Mouse (Mus musculus): Measurements from ENCODE around the gene Ros1.
A peak's percentile ranks its signal among the peaks of the same experiment; 100 is the strongest.

The Ros1 gene

DNA sequence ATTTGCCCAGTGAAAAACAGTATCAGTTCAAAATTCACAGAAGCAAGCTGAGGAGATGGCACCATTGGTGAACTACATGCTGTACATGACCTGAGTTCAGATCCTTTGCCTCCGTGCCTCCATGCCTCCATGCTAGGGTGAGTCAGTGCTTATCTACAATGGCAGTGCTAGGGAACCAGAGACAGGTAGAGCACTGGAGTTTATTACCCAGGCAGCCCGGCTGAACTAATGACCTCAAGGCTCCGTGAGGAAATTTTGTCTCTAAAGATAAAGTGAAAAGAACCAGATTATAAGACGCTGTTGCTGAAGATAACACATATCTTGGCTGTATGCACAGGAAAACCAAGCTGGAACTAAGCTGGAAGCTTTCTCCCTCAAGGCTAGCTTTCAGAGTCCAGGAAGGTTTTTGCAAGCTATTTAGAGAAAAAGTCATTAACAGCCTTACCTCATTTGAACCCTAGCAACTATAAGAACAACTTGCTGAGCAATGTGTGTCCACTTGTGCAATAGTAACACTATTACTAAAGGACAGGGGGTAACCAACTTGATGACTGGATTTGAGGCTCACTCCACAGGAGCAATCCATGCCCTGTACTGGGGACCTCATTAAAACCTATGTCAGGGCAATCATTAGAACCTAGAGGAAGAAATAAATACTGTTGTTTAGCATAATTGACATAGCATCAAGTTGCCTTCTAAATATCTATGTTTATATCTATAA lies 61.5 kb downstream of the Ros1 start:
- no peak for DNase-seq

DNA sequence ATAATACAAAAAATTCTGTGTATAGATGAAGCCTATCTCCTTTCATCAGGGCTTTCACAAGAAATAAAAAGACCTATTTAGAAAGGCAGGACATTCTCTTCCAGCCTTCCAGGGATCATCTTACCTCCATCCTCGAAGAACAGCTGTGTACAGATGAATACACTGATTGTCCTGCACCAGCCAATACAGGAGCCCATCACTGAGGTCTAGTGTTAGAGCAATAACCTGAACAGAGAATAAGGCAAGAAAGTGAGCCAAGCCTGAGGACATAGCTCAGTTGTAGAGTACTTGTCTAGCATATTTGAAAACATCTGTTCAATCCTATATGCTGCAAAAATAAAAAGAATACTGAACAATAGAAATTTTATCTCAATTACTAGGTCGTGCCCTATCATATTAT lies 64.3 kb downstream of the Ros1 start:
- DNase-seq, result no peak

DNA sequence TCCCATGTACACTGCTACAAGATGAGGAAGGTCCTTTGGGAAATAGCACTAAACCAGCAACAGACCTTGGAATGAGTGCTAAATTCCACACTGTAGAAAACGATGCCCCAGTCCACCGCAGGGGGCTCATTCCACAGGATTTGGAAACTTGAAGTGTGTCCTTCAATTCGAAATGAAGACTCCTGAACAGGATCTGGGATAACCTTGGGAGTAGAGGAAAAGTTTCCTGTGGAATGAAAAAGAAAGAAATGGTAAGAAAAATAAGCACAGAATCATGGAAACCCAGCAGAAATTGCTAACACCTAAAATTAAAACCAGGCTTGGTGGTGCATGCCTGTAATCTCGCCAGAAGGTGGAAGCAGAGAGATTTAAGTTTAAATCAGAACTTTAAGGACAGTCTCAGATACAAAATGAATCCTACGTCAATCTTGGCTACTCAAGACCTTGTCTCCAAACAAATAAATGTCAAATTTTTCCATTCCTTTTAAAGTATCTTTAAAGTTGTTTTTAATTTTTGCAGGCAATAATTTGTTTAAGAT lies 66.1 kb downstream of the Ros1 start:
- no peak for DNase-seq

DNA sequence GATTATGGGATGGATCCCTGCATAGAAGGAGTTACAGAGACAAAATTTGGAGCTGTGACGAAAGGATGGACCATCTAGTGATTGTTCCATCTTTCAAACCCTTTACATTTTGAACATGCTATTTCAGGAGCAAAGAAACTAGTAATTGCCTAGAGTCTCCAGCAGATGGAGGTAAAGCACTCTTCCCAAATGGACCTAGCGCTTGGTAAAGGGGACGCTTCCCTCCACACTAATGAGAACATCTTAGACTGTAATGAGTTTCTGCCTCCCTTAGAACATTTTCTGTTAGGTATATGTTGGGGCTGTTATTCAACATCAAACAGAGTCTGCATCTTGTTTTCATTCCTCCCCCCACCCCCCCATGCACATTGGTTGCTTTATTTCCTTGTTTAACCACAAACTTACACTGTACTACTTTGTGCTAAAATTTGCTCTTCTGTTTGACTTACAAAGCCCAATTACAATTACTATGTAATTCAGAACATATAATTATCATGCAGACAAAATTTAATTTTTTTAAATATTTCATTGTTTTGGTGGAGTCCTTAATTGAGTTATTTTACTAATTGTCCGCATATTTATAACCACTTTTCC lies 88.8 kb downstream of the Ros1 start:
- DNase-seq, result peak in 1 of 2 experiments; percentile 14

DNA sequence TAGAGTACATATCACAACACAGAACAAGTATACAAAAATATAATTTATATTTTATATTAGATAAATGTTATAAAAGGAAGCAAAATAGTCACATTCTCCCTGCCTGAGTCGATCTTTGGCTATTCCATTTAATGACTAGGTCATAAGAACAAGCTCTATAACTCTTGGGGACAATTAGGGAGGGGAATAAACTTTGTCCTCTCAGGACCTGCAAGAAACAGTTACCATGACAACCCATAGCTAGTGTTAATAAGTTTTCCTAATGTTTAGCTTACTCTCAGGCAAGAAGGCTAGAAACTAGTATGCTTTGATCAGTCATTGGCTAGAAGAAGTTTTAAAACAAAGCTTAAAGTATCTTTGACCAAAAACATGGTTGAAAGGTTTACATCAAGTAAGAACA lies 93.8 kb downstream of the Ros1 start:
- DNase-seq, result no peak

DNA sequence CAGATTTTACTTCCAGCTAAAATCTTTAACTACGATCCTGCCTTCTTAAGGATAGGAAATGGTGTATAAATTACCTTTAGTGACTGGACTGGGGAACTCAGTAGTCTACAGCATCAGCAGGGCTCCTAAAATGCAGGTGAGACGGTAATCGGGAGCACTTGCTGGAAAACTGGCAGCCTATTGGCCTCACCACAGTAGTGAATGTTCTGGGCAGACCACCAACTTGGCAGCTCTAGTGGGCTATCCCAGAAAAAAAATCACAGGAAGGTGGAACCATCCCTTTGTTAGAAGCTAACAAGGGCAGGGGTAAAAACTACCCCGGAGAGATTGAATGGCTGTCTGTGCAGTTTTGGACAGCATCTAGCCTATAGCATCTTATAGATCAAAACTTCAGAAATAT lies 102.9 kb downstream of the Ros1 start:
- DNase-seq, result no peak

DNA sequence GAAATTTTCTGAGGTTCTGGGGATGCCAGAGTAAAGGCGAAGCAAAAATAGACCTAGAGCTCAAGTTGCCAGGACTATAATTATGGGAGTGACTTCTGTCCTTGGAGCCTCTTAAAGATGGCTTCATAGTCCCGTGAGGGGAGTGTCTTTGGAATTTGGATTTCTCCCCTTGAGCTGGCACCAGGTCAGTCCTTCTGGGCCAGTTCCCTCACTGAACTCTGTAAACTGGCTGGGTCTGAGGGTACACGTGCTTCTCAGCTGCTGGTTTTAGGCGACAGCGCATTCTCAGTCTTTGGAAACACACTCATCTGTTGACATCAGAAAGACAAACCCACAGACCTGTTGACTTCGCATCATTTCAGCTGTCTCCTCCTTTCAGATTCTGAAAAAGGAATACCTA lies 108.4 kb downstream of the Ros1 start:
- DNase-seq, result no peak

DNA sequence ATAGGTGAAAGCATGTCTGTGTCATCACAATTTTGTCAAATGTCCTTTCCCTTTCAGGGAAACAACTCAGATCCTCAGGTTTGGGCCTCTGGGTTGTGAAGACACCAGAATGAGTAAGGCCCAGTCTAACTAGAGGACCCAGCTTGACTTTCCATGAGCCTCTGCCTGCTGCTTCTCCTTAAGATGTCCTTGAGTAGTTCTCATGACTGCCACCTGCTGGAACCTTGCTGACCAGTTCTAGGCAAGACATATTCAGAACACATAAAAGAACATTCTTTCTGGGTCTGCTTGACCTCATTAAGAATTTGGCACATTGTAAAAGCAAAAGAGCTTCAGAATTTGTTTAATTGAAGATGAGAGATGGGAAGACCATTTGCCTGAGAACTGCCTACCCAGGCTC lies 122.6 kb downstream of the Ros1 start:
- DNase-seq, result peak; percentile 10 to 16

DNA sequence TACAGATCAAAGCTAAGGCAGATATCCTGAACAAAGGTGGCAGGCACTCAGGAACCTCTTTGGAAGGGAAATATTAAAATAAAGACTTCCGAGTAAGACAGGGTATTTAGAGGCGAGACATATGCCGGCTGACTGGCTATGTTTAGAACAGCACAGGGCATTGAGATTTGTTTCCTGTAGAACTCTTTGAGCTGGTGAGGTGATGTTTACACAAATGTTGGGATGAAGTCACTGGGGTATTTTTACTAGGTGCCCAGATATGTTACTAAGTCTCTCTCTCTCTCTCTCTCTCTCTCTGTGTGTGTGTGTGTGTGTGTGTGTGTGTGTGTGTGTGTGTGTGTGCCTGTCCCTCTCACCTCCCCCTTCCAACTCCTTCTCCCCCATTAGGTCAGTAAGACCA lies 146.8 kb downstream of the Ros1 start:
- no peak for DNase-seq

DNA sequence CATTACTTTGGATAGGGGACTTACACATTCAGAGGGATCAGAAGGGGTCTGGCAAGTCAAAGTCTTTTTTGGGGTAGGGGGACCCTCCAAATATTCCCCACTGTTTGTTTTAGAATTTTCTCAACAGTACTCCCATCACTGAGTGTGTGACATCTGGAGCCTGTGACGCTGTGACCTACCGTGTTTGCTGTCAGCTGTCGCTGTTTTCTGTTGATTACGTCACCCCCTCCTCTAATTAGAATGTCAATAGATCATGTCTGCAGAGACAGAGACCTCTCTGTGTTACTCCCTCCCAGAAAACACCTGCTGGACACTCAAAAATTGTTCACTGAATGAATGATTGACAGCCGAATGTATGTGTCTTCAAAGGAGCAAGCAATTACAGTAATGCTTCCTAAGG lies 152.0 kb downstream of the Ros1 start:
- DNase-seq, result no peak

DNA sequence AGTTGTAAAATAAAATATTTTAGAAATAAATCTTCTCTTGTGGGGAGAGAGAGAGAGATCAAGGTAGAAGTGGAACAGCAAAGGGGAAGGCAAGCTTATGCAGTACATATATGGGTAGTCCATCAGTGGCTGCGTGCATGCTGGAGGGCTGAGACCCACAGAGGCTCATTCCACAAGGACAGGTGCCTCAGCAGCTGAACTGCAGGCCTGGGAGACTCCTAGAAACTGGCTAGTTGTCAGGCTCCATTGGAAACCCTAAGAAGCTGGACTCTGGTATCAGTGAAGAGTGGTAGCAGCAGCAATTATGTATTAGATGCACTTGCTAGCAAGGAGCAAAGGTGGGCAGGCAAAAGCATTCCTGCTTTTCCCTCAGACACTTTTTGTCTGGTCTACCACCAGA lies 155.7 kb downstream of the Ros1 start:
- no peak for DNase-seq

DNA sequence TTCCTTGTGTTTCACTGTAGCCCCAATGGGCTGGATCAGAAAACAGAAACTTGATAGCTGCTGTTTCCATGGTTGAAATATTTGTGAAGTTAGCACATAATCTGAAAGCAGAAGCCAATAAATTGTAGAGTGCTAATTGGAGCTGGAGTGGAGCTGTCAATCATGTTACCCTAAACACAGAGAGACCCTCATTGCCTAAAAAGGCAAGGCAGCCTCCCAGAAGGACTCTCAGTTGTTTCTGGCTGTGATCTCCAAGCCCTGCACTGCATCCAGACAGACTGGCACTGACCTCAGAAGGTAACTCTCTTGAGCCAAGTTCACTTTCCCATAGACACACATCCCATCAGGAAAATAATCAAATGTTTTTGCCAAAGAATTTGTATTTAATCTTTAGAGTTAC lies 161.3 kb downstream of the Ros1 start:
- no peak for DNase-seq

DNA sequence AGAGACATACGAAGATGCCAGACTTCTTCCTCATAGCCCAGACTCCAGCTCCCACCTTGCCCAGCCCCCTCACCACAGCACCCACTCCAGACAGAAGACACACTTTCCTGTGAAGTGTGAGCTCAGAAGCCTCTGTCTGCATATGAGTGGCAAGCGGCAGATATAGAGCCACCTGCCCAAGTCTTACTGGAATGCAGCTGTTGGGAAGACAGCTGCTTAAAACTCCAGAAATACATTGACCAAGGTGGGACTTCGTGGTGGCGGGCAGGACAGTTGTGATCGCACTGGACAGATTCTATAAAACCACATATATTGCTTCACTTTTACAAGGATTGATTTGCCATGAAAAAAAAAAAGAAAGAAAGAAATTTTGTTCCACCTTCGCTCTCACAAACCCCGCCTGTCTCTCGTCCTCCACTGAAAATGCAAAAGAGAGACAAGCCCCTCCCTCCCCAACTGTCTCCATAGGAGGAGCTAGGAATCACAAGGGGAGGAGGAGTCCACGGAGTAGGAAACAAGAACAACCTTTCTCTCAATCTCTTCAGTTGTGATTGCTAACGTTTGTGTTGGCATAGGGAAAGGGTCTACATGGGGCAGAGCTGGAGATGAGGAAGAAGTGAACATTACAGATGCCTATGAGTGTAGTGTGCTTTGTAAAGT lies 165.5 kb downstream of the Ros1 start:
- DNase-seq, result no peak

DNA sequence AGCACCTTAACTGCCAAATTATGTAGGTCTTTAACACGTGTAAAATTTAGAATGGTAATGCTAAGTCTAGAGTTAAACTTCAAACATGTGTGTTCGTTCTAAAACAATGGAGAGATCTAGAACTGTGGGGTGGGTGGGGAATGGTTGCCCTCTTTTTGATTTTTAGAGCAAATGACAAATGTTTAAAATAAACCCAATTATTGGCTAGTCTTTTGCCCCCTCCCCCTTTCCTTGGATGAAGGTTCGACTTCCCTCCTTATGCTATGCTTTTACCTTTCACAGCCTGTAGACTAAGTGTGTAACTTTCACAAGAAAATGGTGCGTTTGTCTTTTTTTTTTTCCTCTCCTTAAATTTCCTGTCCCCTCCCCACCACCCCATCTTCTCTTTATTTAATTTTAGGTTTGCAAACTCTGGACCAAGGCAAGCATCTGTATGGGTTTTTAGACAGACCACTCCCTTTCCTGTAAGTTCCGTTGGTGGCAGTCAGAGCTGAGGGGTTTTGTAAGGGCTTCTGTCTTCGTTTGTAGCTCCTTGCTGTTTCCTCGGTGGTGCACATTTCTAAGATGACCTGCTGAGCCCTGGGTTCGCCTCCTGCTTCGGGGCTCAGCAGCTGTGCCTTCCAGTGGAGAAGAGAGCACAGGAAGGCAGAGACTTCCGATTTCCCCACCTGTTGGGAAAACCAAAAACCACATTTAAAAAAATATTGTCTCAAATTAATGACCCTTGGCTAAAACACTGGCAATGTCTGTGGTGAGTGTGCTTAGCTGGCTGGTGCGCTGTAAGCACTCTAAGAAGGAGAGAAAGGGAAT lies 166.3 kb downstream of the Ros1 start:
- DNase-seq, result no peak

DNA sequence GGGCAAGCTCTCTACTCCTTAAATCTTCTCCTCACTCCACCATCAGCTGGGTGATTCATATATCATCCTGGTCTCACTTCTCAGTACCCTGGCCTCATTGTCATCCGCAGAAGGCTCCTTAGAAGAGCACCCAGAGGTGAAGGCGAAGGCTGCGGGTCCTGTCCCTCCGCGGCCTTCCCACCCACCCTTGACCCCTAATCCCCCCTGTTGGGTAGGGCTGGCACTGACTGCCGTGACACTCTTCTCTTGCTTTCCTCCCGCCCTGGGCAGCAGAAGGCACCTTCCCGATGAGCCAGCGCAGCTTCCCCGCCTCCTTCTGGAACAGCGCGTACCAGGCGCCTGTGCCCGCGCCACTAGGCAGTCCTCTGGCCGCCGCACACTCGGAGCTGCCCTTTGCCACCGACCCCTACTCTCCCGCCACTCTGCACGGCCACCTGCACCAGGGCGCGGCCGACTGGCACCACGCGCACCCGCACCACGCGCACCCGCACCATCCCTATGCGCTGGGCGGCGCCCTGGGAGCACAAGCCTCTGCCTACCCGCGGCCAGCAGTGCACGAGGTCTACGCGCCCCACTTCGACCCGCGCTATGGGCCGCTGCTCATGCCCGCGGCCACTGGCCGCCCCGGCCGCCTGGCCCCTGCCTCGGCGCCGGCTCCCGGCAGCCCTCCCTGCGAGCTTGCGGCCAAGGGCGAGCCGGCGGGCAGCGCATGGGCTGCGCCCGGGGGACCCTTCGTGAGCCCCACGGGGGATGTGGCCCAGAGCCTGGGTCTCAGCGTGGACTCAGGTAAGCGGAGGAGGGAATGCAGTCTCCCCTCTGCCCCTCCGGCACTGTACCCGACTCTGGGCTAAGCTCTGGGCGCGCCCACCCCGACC lies 167.6 kb downstream of the Ros1 start:
- DNase-seq, result no peak

DNA sequence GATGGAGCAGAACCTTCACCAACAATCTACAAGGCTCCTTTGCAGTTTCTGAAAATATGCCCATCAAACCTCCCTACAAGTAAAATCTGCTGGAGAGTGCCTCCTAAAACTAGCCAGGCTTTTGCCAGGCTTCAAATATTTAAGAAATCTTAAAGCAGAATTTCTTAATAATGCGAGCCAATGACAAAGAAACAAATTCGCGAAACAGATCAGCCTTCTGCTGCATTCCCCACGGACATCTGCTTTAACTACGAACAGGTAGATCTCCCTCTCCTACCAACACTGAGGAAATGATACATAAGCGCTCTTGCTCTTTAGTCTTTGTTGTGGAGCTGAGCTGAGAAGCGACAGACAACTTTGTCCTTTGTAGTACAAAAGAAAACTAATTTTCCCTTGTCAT lies 169.2 kb downstream of the Ros1 start:
- no peak for DNase-seq

DNA sequence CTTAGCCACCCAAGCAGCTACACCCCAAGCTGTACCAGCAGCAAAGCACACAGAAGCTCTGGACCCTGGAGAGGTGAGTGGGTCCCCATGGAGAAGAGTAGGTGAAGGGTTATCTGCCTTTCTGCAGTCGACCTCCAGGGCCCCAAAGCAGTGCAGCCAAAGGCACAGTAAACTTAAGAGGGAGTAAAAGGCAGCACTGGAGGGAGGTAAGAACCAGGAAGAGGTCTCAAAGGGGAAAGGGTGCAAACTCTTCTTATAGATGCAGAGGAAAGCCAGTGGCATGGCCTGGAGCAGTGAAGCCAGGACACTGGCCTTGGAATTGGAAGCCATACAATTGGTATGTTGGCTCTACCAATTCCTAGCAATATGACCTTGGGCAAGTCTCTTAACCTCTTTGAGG lies 169.8 kb downstream of the Ros1 start:
- no peak for DNase-seq

DNA sequence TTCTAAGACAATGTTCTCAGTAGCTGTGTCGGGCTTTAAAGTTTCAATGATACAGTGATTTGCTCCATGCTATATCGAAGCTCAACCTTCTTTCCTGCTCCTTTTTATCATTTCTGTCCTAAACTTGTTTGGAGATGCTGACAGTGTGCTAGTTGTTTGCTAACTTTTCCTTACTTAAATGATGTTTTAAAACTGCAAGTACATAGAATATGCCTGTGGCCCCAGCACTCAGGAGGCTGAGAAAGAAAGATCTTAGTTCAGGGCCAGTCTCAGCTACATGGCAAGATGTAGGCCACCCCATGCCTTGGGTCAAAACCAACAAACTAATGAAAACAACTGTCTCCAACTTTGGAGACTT lies 171.0 kb downstream of the Ros1 start:
- DNase-seq, result no peak

DNA sequence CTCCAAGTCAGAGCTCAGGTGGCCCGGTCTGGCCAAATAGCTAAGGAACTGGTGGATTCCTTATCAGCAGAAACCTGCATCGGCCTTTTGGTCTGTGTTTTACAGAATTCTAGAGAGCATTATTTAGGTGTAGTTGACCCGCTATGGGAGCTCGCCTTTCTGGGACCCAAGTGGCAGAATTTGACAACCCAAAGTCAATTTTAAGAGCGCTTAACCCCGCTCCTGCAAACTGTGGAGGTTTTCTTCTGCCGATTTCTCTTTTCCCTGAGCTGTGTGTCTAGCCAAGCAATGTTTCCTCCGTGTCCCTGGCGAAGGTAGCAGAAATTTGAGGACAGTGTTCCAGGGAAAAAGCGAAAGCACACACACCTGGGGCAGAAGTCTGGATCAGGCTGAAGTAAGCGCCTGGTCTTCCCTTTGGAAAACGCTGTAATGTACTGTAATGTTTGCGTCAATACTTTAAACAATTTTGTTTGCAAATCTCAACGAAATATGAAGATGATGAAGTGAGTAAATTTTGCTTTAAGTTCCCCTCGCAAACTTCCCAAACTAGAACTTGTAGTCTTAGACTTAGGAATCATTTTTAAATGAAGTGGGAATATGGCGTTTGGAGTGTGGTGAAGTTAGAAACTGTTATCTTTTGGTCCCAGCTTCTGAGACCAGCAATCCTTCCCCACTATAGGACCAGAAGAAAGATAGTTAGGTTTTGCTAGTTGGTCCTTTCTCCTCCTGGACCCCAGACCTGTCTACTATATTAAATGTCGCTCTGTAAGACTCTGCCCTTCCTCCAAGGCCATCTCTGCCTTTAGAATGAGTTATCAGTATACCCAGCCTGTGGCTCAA lies 171.6 kb downstream of the Ros1 start:
- DNase-seq, result no peak

DNA sequence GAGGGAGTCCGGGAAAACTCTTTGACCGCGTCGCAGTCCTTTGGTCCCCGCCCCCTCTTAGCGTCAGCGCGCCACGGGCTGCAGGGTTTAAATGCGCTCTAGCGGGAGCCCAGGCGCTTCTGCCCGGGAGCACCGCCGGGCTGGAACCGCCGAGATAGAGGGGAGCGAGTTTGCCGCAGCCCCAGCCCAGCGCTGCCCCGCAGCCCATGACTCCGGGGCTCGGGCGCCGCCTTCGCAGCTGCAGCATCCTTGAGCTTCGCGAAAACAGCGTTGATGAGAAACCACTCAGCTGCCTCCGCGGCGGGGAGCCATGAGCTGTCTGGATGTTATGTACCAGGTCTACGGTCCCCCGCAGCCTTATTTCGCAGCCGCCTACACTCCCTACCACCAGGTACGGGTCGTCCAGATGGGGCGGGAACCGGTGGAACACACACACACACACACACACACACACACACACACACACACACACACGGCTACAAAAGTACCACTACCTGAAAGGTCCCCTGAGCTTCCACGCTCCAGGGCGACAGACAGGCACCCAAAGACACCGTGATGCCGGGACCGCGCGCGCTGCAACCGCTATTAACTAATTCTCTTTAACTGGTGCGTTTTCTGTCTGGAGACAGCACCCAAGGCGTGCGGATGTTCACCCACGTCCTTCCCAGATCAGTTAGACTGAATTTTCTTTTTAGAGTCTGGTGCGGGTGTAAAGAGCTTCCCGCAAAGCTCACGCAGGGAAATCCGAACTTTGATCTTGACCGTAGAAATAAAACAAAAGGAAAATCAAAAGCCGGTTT lies 172.4 kb downstream of the Ros1 start, which contains the start of gene Vgll2:
Gene Vgll2 (plus strand): TSS at position 90 of the 800 bp plus-strand sequence.
- peak in 1 of 2 experiments; percentile 9 for DNase-seq
